Mouse (Mus musculus) liver, embryonic 11.5 days (tissue): ENCODE data around the gene Gzmm. TPM values are rescaled to one million over a fixed set of nuclear protein-coding genes. Genes with fewer than 3 reads are reported as not detected.

Experiments used
- ATAC-seq: fragments of 200-750 bp; cut with Nextera tagmentation; replicated peaks from 2 replicates; pipeline ENCODE4 v1.8.0; 2017; ENCODE audit warnings: moderate number of reproducible peaks, mild to moderate bottlenecking, moderate TSS enrichment, moderate library complexity; ENCODE audit not compliant: low FRiP score
- DNase-seq: peaks from one replicate; pipeline ENCODE4 v3.0.0-alpha.2; 2017; ENCODE audit warnings: low spot score
- H3K27ac ChIP-seq: fragments of 300-500 bp; sonication (generic); 2 replicates; pipeline ENCODE4 v1.5.1; 2014; ENCODE audit warnings: mild to moderate bottlenecking, low read depth, low read length, control low read depth
- H3K27me3 ChIP-seq: fragments of 300-500 bp; sonication (generic); replicated peaks from 2 replicates; pipeline ENCODE4 v1.6.1; 2014; ENCODE audit warnings: low read length, mixed read lengths; ENCODE audit not compliant: control insufficient read depth, insufficient read depth
- H3K36me3 ChIP-seq: fragments of 300-500 bp; sonication (generic); 2 replicates; pipeline ENCODE4 v1.6.1; 2014; ENCODE audit warnings: mild to moderate bottlenecking, low read length, moderate library complexity, mixed read lengths; ENCODE audit not compliant: control insufficient read depth, insufficient read depth
- H3K4me1 ChIP-seq: fragments of 300-500 bp; sonication (generic); replicated peaks from 2 replicates; pipeline ENCODE4 v1.6.1; 2014; ENCODE audit warnings: low read length, mixed read lengths; ENCODE audit not compliant: control insufficient read depth, insufficient read depth
- H3K4me2 ChIP-seq: fragments of 300-500 bp; sonication (generic); 2 replicates; pipeline ENCODE4 v1.6.1; 2014; ENCODE audit warnings: mild to moderate bottlenecking, control low read depth, moderate library complexity
- H3K4me3 ChIP-seq: fragments of 300-500 bp; sonication (generic); 2 replicates; pipeline ENCODE4 v1.5.1; 2014; ENCODE audit warnings: low read depth, low read length, control low read depth
- H3K9ac ChIP-seq: fragments of 300-500 bp; sonication (generic); 2 replicates; pipeline ENCODE4 v1.6.1; 2014; ENCODE audit warnings: low read depth, low read length, control low read depth
- H3K9me3 ChIP-seq: fragments of 300-500 bp; sonication (generic); 2 replicates; pipeline ENCODE4 v1.6.1; 2016; ENCODE audit warnings: low read length, inconsistent platforms, mixed read lengths; ENCODE audit not compliant: control insufficient read depth
- WGBS: fragments of 180-500 bp; shearing (Covaris S2); extraction: QIAGEN DNeasy Blood & Tissue Kit; methylation state at CpG from one replicate; pipeline ENCODE4 v1.1.7; 2014; 5-methylcytosine and 5-hydroxymethylcytosine counted together
- polyA plus RNA-seq: library from polyadenylated mRNA; unstranded; fragments of >200 nt; fragmentation: Nextera tagmentation; extraction: Ambion mirVana; gene quantifications from 2 replicates; pipeline ENCODE4 v1.2.1, GENCODE M21; 2014

Gzmm gene
- polyA plus RNA-seq = 0.16 and 0.45 TPM in 2 replicates

DNA sequence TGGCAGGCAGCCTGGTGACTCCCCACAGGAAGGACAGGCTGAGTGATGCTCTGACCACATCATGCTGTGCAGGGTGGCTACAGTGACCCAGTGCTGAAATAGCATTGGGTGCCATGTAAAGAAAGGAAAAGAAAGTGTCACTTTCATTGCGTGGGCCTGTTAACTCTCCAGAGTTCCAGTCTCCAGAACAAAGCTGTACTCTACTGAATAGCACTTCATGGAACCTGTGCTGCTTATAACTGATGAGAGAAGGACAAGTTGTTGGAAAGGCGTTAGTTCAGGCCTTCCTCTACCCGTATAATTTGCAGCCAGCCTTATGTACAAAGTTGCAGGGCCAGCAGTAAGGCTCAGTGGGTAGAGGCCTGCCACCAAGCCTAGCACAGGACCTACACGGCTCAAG is at the start of gene Gzmm:
Gene Gzmm, plus strand, starts transcription at position 301 of the 400 bp plus-strand sequence.
- Histone ChIP-seq H3K4me3 (no peak within 1 kb of the TSS), H3K27me3 (no peaks in the 10 kb centered on the region), H3K36me3 (peaks cover 46% of the 10 kb centered on the region), H3K4me2 (no peak within 1 kb of the TSS), H3K9me3 (no peaks in the 10 kb centered on the region), H3K27ac (no peak within 1 kb of the TSS), H3K4me1 (peaks cover 9% of the 10 kb centered on the region), H3K9ac (no peak within 1 kb of the TSS)
- ATAC-seq = no peak
- 75% methylated on average over 4 of the region's 4 CpGs for WGBS
- no peak for DNase-seq

DNA sequence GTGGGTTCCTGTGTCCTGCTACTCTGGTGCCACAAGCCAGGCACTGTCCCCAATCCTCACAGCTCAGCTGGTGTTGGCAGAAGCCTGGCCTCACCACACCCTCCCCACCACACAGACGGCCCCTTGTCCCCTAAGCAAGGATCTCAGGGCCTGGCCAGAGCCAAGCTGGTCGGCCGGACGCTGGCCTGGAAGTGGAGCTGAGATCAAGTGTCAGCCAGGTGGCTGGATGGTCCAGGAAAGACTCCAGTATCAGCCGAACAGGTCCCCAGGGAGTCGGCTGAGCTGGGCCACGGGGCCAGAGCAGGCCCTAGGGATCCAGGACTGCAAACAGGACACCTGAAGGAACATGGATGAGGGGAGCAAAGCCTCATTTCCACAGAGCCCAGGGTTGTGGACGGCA is 43.1 kb upstream of the Gzmm start, which contains the start of gene Odf3l2:
Gene Odf3l2, minus strand, starts transcription at position 28 of the 400 bp plus-strand sequence.
- no peaks in the 10 kb centered on the region for H3K9me3 ChIP-seq
- H3K27me3 ChIP-seq = no peaks in the 10 kb centered on the region; the same call in 1 of the 2 replicates
- no peaks in the 10 kb centered on the region for H3K4me1 ChIP-seq
- H3K9ac ChIP-seq = no peak within 1 kb of the TSS
- DNase-seq = no peak
- ATAC-seq = no peak
- WGBS = 73% methylated on average over 8 of the region's 8 CpGs
- H3K4me2 ChIP-seq = no peak within 1 kb of the TSS
- no peak within 1 kb of the TSS for H3K4me3 ChIP-seq
- H3K36me3 ChIP-seq = no peaks in the 10 kb centered on the region
- no peak within 1 kb of the TSS for H3K27ac ChIP-seq

DNA sequence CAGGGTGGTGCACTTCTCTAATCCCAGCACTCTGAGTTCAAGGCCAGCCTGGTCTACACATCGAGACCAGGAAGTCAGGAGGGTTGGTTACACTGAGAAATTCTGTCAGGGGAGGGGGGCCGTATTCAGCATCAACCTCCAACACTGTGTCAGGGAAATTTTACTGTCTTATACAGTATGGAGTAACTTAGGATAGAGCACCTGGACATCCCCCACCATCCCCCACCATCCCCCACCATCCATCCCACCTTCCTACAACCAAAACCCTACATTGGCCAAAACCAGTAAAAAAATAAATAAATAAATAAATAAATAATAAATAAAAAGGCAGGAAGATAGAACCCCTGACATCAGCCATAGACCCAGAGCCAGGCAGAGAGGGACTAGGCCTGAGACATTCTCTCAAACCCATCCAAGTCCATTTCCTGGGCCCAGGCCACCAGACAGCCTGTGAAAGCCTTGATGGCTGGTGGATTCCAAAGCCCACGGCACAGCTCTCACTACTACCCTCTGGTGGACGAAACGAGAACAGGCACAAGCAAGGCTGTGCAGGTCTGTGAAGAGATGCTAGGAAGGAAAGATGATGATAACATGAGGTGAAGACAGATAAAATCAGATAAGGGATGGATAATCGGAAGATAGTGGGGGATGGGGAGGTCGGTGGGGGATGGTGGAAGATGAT is 39.6 kb upstream of the Gzmm start:
- no peak overlapping the region for H3K4me2 ChIP-seq
- 24% methylated on average over 7 of the region's 7 CpGs for WGBS
- no peak for ATAC-seq
- H3K9ac ChIP-seq = no peak overlapping the region
- no peaks in the 10 kb centered on the region for H3K9me3 ChIP-seq
- DNase-seq = no peak
- H3K36me3 ChIP-seq = no peaks in the 10 kb centered on the region
- H3K4me1 ChIP-seq = no peaks in the 10 kb centered on the region
- H3K4me3 ChIP-seq = no peak overlapping the region
- H3K27me3 ChIP-seq = peaks cover 2% of the 10 kb centered on the region; the same call in 1 of the 2 replicates
- H3K27ac ChIP-seq = no peak overlapping the region

DNA sequence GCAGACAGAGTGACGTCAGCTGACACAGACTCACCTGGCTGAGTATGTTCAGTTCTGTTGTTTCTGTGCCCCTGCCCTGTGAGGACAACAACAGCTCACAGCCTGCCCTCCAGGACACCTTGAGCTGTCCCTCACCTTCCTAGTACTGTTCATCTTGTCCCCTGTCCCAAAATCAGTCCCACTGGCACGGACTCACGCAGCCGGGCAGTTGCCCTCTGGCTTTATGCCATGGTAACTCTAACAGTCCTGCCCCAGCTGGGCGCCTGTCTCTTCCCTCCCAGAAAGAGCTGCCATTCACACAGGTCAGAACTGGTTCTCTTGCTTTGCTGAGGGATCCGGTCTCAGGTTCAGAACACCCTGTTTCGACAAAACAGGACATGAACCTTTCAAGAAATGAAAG is 36.0 kb upstream of the Gzmm start:
- DNase-seq (no peak), ATAC-seq (no peak)
- Histone ChIP-seq H3K4me1 (no peaks in the 10 kb centered on the region), H3K36me3 (no peaks in the 10 kb centered on the region), H3K4me2 (no peak overlapping the region), H3K9me3 (no peaks in the 10 kb centered on the region), H3K9ac (no peak overlapping the region), H3K27ac (no peak overlapping the region), H3K4me3 (no peak overlapping the region), H3K27me3 (peaks cover 3% of the 10 kb centered on the region)
- 87% methylated on average over 7 of the region's 7 CpGs for WGBS

DNA sequence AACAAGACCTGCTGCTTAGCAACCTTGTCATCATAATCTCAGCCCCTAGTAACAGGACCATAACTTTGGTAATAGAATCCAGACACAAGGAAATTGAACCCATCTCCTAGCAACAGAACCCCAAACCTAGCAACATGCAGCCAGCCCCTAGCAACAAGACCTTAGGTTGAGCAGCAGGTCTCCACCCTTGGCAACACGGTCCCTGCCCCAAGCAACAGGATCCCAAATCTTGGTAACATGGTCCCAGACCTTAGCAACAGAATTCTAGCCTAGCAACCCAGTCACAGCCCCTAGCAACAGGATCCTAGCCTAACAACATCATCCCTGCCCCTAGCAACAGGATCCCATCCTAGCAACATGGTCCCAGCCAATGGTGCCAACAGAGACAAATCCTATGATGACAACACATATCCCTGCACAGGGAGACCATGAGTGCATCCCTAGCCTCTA is 33.8 kb upstream of the Gzmm start:
- DNase-seq (no peak), ATAC-seq (no peak)
- Histone ChIP-seq H3K36me3 (no peaks in the 10 kb centered on the region), H3K9me3 (no peaks in the 10 kb centered on the region), H3K27me3 (peaks cover 3% of the 10 kb centered on the region), H3K27ac (no peak overlapping the region), H3K4me1 (no peaks in the 10 kb centered on the region), H3K4me2 (no peak overlapping the region), H3K4me3 (no peak overlapping the region), H3K9ac (no peak overlapping the region)
- WGBS = 50% methylated on average over 1 of the region's 1 CpGs

DNA sequence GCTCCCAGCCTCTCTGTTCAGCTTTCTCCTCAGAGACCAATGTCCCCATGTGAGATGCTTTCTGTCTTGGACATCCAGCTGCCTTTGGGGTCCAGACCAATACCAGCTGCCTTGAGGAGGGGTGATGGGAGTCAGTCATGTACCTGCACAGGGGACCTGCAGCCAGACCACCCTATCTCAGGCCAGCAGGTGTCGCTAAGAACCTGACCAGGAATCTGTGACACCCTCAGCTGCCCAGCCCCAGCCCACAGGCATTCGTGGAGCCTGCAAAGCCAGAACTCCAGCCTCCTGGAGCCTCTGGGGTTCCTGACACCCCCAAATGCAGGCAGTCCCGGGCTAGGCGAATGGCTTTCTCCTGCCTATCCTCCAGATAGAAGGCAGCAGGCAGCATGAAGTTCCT is 30.0 kb upstream of the Gzmm start:
- H3K4me3 ChIP-seq = no peak overlapping the region
- H3K4me2 ChIP-seq = no peak overlapping the region
- no peaks in the 10 kb centered on the region for H3K9me3 ChIP-seq
- no peaks in the 10 kb centered on the region; the same call in 1 of the 2 replicates for H3K4me1 ChIP-seq
- no peaks in the 10 kb centered on the region for H3K36me3 ChIP-seq
- H3K27me3 ChIP-seq = peaks cover 3% of the 10 kb centered on the region
- no peak for ATAC-seq
- H3K9ac ChIP-seq = no peak overlapping the region
- no peak overlapping the region for H3K27ac ChIP-seq
- 13% methylated on average over 4 of the region's 4 CpGs for WGBS
- DNase-seq = no peak

DNA sequence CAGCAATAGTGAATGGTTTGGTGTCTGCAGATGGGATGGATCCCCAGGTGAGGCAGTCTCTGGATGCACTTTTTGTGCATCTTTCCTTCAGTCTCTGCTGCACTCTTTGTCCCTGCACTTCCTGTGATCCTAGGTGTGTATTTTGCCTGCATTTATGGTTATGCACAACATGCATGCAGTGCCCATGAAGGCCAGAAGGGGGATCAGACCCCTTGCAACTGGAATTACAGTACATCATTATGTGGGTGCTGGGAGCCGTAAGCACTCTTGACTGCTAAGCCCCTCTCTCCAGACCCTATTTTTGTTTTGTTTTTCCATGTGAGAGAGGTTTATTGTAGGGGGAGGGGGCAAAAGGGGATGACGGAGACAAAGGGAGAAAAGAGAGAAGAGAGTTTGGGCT is 28.5 kb upstream of the Gzmm start:
- Histone ChIP-seq H3K9me3 (no peaks in the 10 kb centered on the region), H3K9ac (no peak overlapping the region), H3K4me1 (peaks cover 2% of the 10 kb centered on the region; the same call in 1 of the 2 replicates), H3K4me3 (no peak overlapping the region), H3K36me3 (no peaks in the 10 kb centered on the region), H3K4me2 (no peak overlapping the region), H3K27ac (no peak overlapping the region), H3K27me3 (no peaks in the 10 kb centered on the region; the same call in 1 of the 2 replicates)
- 74% methylated on average over 2 of the region's 2 CpGs for WGBS
- DNase-seq = no peak
- no peak for ATAC-seq

DNA sequence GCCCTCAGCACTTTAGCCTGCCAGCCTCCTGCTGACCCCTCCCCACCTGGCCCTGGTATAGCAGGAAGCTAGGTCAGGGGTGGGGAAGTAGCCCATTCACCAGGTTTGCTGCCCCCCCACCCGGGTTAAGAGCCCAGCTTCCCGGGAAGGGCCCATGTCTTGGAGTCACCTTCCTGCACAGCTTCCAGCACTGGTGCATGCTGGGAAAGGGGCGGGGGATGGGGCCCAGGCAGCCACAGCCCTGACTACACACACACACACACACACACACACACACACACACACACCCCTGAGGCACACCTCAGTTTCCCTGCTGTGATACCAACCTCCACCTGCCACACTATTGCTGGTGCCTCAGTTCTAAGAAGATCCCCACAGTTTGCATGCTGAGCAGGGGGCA is 27.0 kb upstream of the Gzmm start:
- no peak overlapping the region for H3K27ac ChIP-seq
- H3K9ac ChIP-seq = no peak overlapping the region
- no peaks in the 10 kb centered on the region for H3K36me3 ChIP-seq
- DNase-seq (no peak), ATAC-seq (no peak)
- H3K4me1 ChIP-seq = peaks cover 2% of the 10 kb centered on the region; the same call in 1 of the 2 replicates
- H3K27me3 ChIP-seq = no peaks in the 10 kb centered on the region
- H3K4me3 ChIP-seq = no peak overlapping the region
- H3K4me2 ChIP-seq = no peak overlapping the region
- H3K9me3 ChIP-seq = no peaks in the 10 kb centered on the region
- WGBS = 42% methylated on average over 3 of the region's 3 CpGs

DNA sequence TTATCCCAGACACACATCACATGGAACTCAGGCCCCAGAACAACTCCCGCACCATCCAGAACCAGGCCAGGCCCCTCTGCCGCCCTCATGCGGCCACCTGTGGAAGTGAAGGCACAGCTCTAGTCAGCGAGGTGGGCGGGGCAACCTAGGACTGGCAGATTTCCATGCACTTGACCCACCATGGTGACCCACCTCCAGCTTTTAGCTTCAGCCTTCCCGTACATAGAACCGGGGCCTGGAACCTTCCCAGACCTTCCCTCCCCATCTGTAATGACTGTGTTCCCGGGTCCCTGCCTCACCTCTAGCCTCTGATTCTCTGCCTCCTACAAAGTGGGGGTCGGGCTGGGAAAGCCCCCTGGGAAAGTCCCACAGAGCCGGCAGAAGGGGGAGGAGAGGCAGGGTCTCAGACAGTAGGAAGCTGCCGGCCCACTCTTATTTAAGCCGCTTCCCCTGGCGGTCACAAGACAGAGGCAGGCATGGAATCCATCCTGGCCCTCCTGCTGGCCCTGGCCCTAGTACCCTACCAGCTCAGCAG is 24.6 kb upstream of the Gzmm start, which contains the start of gene Madcam1:
Gene Madcam1, plus strand, starts transcription at position 429 of the 535 bp plus-strand sequence.
- Histone ChIP-seq H3K36me3 (no peaks in the 10 kb centered on the region), H3K4me2 (no peak within 1 kb of the TSS), H3K4me3 (no peak within 1 kb of the TSS), H3K27ac (no peak within 1 kb of the TSS), H3K9ac (no peak within 1 kb of the TSS), H3K27me3 (no peaks in the 10 kb centered on the region), H3K9me3 (no peaks in the 10 kb centered on the region), H3K4me1 (peaks cover 2% of the 10 kb centered on the region; the same call in 1 of the 2 replicates)
- peak; percentile 40; the same call in 1 of the 2 replicates for ATAC-seq
- 15% methylated on average over 13 of the region's 13 CpGs for WGBS
- peak; percentile 75 for DNase-seq
